Mouse (Mus musculus): ENCODE measurements around the gene Mdga1.

DNA sequence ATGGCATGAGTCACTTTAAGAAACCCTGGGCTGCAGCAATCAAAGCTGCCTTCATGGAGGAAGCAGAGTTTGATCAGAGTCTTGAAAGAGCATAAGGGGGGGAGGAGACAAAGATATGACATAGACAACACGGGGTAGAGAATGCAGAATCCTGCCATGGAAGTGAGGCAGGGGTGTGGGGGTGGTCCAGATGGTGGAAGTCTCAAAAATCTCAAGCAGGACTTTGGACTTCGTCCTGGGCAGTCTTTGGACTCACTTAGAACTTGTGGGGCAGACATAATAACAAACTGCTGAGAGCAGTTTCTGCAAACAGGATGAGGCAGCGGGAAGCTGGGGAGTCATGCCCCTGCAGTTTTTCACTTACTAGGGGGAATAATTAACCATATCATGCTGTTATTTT is 166.3 kb downstream of the Mdga1 start:
- TF ChIP-seq TAL1 (IDR thresholded peaks at IDR 0.05; ENCODE audit: low read length) (no peak), GATA1 (IDR thresholded peaks at IDR 0.05; ENCODE audit: low read length) (no peak)

Data from erythroblast, embryonic 14.5 days (primary cell).